Mouse (Mus musculus) thymus, postnatal 14 days (tissue): ENCODE measurements around the gene Sfmbt1.
A peak's percentile ranks its signal among the peaks of the same experiment; 100 is the strongest.
"Not testable (repeated sequence)": the region's sequence is repeated elsewhere in the genome, so short reads cannot be mapped to it uniquely, and the experiment has no call there.

ENCODE experiments used
- DNase-seq: peaks from one replicate; pipeline ENCODE4 v3.0.0; 2021

Sfmbt1 gene

GRCm38 (mm10) chr14:30718696-30719095, 4.0 kb downstream of the Sfmbt1 start:
- DNase-seq, result not testable (repeated sequence)

DNA sequence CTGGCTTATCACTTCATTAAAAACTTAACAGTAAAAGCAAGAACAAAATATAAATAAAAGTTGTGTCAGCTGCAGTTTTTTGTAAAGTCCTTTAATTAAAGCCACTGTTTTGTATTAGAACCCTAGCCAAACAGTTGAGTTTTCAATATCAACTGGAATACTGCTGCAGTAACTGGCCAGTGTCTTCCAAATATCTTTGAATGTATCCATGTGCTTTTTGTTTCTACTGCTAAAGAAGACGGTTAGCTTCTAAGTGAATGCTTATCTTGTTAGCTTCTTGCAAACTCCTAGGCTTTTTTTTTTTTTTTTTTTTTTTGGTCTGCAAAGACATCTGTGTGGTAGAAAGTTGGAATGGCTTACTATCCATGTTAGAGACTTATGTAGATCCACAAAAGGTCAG, 4.9 kb downstream of the Sfmbt1 start:
- DNase-seq, result no peak

DNA sequence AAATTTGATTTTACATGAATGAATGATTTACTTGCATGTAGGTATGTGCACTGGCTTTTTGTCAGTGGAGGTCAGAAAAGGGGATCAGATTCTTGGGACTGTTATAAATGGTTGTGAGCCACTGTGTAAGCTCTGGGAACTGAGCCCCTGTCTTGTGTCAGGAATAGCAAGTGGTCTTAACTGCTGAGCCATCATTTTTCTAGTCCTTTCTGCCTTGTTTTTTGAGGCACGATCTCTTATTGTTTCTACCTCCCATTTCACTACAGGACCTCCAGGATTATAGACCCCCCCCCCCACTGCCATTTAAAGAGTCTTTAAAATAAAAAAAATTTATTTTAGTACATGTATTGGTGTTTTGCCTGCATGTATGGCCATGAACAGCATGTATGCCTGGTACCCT, 7.2 kb downstream of the Sfmbt1 start:
- DNase-seq, result no peak

DNA sequence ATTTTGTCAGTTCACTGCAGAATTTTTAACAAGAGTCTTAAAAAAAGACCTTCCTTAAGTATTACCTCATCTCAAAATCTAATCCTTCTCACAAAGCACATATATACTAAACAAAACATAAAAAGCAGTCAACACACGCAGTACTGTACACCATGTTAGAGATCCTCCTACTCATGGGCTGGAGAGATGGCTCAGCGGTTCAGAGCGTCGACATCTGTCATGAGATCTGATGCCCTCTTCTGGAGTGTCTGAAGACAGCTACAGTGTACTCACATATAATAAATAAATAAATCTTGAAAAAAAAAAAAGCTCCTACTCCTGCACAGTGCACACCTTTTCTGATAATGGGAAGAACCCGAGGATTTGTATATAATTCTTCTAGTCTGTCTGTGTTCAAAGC, 7.8 kb downstream of the Sfmbt1 start:
- DNase-seq, result no peak

DNA sequence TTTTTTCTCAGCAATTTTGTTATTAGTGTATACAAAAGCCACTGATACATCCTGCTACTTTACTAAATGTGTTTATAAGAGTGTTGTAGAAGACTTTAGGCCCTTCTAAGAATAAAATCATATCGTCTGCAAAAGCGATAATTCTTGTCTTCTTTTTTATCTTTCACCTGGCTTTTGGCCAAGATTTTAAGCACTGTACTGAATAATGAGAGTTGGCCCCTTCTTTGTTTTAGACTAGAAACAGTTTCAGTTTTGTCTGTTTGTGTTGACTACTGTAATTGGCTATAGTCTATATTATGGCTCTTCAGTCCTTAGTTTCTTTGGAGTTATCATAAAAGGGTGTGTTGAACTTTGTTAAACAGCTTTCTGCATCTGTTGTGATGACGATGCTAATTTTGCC, 17.2 kb downstream of the Sfmbt1 start:
- no peak for DNase-seq

- DNase-seq, result no peak
Observed at GRCm38 (mm10) chr14:30734665-30735064, 20.0 kb downstream of the Sfmbt1 start.

- DNase-seq, result no peak
Observed at GRCm38 (mm10) chr14:30735810-30736209, 21.2 kb downstream of the Sfmbt1 start.

GRCm38 (mm10) chr14:30736413-30736812, 21.8 kb downstream of the Sfmbt1 start:
- DNase-seq, result no peak

DNA sequence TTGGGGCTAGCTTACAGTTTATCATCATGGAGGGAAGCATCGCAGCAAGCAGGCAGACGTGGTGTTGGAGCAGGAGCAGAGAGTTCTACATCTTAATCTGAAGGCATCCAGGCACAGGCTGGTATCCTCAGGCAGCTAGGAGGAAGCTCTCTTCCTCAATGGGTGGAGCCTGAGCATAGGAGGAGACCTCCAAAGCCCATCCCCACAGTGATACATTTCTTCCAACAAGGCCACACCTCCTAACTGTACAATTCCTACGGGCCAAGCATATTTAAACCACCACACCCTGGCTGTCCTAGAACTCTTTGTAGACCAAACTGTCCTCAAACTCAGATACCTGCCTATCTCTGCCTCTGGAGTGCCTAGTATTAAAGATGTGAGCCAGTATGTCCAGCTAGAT, 29.2 kb downstream of the Sfmbt1 start:
- DNase-seq, result no peak

- no peak for DNase-seq
Observed at GRCm38 (mm10) chr14:30746160-30746559, 31.5 kb downstream of the Sfmbt1 start.

DNA sequence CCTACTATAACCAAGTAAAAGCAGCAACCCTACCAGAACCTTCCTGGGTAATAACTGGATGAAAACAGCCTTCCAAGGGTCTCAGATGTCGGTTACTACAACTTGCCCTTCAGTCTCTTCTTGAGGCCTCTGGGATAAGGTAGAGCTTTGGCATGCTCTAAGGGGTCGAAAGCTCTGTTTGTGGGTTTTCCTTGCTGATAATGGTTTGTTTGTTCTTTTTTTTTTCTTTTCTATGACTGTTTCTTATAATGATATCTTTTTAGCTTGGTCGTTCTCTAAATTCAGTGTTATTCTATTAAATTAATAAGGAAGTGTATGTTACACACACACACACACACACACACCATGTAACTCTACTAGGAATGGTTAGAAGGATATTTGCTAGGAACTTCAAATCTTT, 42.6 kb downstream of the Sfmbt1 start:
- DNase-seq, result no peak

DNA sequence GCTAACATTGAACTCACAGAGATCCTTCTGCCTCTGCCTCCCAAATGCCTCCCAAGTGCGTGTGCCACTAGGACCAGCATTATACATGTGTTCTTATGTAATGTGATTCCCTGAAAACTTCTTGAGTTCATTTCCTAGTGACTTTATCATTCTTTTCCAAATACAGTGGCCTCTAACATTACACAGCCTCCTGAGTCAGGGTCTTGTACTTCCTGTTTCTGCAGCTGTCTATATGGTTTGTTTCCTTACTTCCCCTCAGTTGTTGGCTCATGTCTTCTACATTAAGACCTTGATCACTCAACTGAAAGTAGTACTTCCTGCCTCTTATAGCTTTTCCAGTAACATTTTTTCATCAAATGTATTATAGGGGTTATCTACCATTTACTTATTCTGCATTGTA, 46.6 kb downstream of the Sfmbt1 start:
- DNase-seq, result no peak

DNA sequence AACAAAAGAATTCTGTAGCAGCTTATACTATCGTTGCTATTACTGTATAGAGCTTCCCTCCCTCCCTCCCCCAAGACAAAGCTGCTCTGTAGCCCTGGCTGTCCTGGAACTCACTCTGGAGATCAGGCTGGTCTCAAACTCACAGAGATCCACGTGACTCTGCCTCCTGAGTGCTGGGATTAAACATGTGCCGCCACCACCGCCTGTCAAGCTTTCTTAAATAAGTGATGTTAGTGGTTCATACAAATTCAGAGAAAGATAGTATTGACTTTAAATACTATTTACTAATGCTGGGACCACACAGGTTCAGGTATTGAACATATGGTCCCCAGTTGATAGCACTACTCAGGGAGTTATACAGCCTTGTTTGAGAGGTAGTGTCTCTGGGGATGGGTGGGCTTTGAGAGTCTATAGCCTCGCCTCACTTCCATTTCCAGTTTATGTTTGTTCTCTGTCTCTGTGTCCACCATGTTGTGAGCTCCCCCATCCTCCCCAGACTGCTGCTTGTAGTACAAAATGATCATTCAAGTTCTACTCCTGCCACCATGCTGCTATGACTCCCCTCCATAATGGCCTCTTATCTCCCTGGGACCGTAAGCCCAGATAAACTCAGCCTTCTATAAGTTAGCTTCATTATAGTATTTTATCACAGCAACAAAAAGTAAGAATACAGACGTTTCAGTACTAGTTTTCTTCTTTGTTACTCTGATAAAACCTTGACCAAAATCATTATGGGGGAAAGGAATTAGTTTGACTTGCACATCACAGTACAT, 47.7 kb downstream of the Sfmbt1 start:
- no peak for DNase-seq

- DNase-seq, result no peak
Observed at GRCm38 (mm10) chr14:30762904-30763568, 48.4 kb downstream of the Sfmbt1 start.

- no peak for DNase-seq
Observed at GRCm38 (mm10) chr14:30784614-30785013, 70.0 kb downstream of the Sfmbt1 start.

DNA sequence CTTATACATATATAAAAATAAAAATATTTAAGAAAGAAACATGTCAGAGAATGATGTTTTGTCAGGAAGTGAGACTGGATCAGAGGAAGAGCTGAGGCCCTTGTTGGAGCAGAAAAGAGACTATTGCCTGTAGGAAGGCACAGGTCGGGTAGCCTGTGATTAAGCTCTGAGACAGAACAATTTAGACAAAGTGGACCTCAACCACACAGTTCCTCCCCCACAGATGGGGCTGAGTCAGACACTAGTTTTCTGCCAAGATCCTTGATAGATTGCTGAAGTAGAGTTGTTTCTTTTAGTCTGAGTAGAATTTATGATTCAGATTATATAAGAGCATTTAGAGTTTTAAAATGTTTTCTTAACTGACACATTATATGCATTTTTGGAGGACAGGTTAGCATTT, 74.8 kb downstream of the Sfmbt1 start:
- no peak for DNase-seq

GRCm38 (mm10) chr14:30792871-30793270, 78.2 kb downstream of the Sfmbt1 start:
- DNase-seq, result no peak

DNA sequence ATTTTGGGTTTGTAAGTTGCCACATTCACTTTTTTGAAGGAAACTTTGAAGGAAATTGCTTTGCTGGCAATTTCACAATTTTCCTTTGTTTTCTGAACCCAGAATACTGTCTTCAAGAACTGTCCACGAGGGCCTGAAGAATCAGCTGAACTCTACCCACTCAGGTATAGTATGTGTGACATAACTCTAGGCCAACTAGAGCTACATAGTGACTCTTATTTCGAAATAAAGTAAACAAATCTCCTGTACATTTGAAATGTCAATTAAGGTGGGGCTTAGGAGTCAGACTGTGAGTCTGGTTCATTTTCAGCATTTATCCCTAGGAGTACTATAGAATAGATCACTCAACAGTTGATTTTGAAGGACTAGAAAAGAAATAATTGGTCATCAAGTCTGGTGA, 87.1 kb downstream of the Sfmbt1 start:
- DNase-seq, result no peak

DNA sequence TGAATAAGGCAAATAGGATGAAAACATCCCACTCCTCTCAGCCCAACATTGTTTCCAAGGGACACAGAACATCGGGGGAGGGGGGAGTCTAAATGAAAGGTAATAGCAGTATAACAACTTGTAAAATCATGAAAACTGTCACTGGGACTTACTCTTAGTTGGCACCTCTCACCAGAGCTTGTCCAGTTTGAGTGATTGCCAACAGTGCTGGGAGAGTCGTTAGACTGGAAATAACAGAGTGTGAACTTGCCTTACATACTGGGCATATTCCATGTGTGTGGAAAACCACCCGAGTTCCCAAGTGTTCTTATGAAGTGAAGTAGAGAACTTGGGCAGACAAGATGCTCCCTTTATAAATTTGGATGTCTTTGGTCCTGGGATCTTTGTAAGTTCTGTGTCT, 106.5 kb downstream of the Sfmbt1 start:
- DNase-seq, result no peak

DNA sequence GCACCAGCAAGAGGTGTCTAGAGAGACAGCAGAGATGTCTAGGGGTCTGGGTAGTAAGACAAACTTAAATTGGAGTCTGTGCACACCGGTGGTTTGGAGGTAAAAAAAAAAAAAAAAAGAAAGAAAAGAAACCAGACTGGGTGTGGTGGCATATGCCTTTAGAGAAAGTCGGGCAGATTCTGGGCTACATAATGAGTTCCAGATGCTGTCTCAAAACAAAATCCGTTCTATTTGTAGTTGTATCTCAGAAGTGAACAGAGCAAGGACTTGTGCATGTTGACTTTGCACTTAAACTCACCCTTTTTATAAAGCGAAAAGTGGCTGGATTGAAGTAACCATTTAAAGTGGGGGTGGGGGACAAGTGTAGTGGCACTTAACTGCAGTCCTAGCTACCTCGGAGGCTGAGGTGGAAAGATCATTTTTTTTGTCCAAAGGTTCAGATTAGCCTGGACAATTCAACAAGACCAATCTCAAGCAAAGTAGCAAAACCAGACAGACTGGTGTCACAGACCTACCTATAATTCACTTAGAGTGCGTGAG, 109.9 kb downstream of the Sfmbt1 start:
- no peak for DNase-seq

- DNase-seq, result no peak
Observed at GRCm38 (mm10) chr14:30825021-30825475, 110.4 kb downstream of the Sfmbt1 start.

DNA sequence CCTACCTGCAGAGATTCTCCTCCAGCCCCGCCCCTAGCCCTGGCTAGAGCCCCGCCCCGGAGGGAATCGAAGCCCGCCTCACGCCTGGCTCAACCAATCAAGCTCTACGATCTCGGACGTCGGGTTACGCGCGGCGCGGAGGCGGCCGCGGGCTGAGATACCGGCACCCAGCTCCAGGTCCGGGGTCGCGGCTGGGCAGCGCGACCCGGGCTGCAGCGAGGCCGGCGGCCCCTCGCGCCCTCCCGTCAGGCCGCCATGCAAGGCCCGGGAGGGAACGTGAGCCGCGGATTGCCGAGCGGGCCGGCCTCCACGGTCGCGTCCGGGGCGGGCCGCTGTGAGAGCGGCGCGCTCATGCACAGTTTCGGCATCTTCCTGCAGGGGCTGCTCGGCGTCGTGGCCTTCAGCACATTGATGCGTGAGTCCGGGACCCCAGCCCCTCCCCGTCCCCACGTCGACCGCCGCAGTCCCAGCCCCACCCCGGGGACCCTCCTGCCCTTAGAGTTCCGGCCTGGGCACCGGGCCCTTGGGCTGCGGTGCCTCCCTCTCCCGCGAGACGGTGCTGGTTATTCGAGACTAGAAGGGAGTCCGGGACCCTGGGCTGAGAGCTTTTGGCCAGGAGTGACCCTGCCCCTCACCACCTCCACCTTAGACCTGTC, 111.0 kb downstream of the Sfmbt1 start, which contains the start of gene Tmem110:
TSS of gene Tmem110 (plus strand) at position 115 of the 656 bp plus-strand sequence.
- peak; percentile 91 for DNase-seq
